Mouse (Mus musculus) ES-Bruce4 (cell line): ENCODE results near the gene Prcd. TPM values are rescaled to one million over a fixed set of nuclear protein-coding genes. Genes with fewer than 3 reads are reported as not detected.

Experiments
- H3K27ac ChIP-seq: 2 replicates; pipeline ENCODE4 v1.5.1; 2012; ENCODE audit warnings: low read length, inconsistent platforms; ENCODE audit not compliant: insufficient read depth
- H3K27me3 ChIP-seq: 2 replicates; pipeline ENCODE4 v1.6.1; 2012; ENCODE audit warnings: mild to moderate bottlenecking, low read length, inconsistent platforms; ENCODE audit not compliant: control insufficient read depth, poor library complexity, insufficient read depth, severe bottlenecking
- H3K36me3 ChIP-seq: 2 replicates; pipeline ENCODE4 v1.6.1; 2012; ENCODE audit warnings: inconsistent platforms, mild to moderate bottlenecking, low read length, moderate library complexity; ENCODE audit not compliant: control insufficient read depth, poor library complexity, insufficient read depth, severe bottlenecking
- H3K4me1 ChIP-seq: one replicate; pipeline ENCODE4 v1.8.1; 2011; ENCODE audit warnings: low read length; ENCODE audit not compliant: control insufficient read depth, insufficient read depth
- H3K4me3 ChIP-seq: 2 replicates; pipeline ENCODE4 v1.5.1; 2011; ENCODE audit warnings: low read depth, mild to moderate bottlenecking, low read length
- H3K9ac ChIP-seq: 2 replicates; pipeline ENCODE4 v1.6.1; 2012; ENCODE audit warnings: low read depth, mild to moderate bottlenecking, inconsistent platforms; ENCODE audit not compliant: poor library complexity, severe bottlenecking
- H3K9me3 ChIP-seq: replicated peaks from 2 replicates; pipeline ENCODE4 v1.6.1; 2012; ENCODE audit warnings: mild to moderate bottlenecking, low read length, inconsistent platforms; ENCODE audit not compliant: control insufficient read depth, poor library complexity, insufficient read depth, severe bottlenecking
- CTCF ChIP-seq: IDR thresholded peaks from one replicate; pipeline ENCODE4 v1.8.1; 2011; ENCODE audit warnings: low read depth, low read length
- EP300 ChIP-seq: IDR thresholded peaks from 2 replicates; pipeline ENCODE4 v1.6.1; 2011; ENCODE audit warnings: low read depth, low read length; ENCODE audit not compliant: insufficient read depth
- POLR2A ChIP-seq: IDR thresholded peaks from one replicate; pipeline ENCODE4 v1.8.1; 2011; ENCODE audit warnings: low read length; ENCODE audit not compliant: insufficient read depth
- polyA plus RNA-seq: library from polyadenylated mRNA; stranded (reverse); fragments of >200 nt; gene quantifications from 2 replicates; pipeline ENCODE4 v1.2.4, GENCODE M21; 2011; ENCODE audit warnings: low read depth; ENCODE audit not compliant: missing spikeins, insufficient read depth, insufficient read length

Gene Prcd
- polyA plus RNA-seq, 1 experiment, result not detected

GRCm38 (mm10) chr11:116646771-116647170 is 6.6 kb upstream of the Prcd start:
- no peaks in the 10 kb centered on the region for H3K27me3 ChIP-seq
- no peak overlapping the region for H3K27ac ChIP-seq
- no peaks in the 10 kb centered on the region for H3K9me3 ChIP-seq
- no peak overlapping the region for H3K4me3 ChIP-seq
- no peak overlapping the region for H3K9ac ChIP-seq
- H3K36me3 ChIP-seq, result no peaks in the 10 kb centered on the region
- TF ChIP-seq POLR2A (no peak), EP300 (no peak), CTCF (no peak)
- no peaks in the 10 kb centered on the region for H3K4me1 ChIP-seq

GRCm38 (mm10) chr11:116647340-116647991 is 5.9 kb upstream of the Prcd start:
- H3K9me3 ChIP-seq, result no peaks in the 10 kb centered on the region
- TF ChIP-seq POLR2A (no peak), CTCF (no peak), EP300 (no peak)
- no peaks in the 10 kb centered on the region for H3K27me3 ChIP-seq
- no peaks in the 10 kb centered on the region for H3K36me3 ChIP-seq
- H3K9ac ChIP-seq, result no peak overlapping the region
- no peak overlapping the region for H3K4me3 ChIP-seq
- no peaks in the 10 kb centered on the region for H3K4me1 ChIP-seq
- no peak overlapping the region for H3K27ac ChIP-seq

GRCm38 (mm10) chr11:116648213-116648921 is 5.0 kb upstream of the Prcd start:
- no peaks in the 10 kb centered on the region for H3K27me3 ChIP-seq
- H3K36me3 ChIP-seq, result no peaks in the 10 kb centered on the region
- no peak overlapping the region for H3K4me3 ChIP-seq
- no peaks in the 10 kb centered on the region for H3K4me1 ChIP-seq
- H3K9ac ChIP-seq, result no peak overlapping the region
- H3K27ac ChIP-seq, result no peak overlapping the region
- no peaks in the 10 kb centered on the region for H3K9me3 ChIP-seq
- TF ChIP-seq CTCF (no peak), POLR2A (no peak), EP300 (no peak)

- no peaks in the 10 kb centered on the region for H3K36me3 ChIP-seq
- no peak overlapping the region for H3K27ac ChIP-seq
- H3K9me3 ChIP-seq, result no peaks in the 10 kb centered on the region
- no peaks in the 10 kb centered on the region for H3K27me3 ChIP-seq
- H3K4me3 ChIP-seq, result no peak overlapping the region
- no peak overlapping the region for H3K9ac ChIP-seq
- TF ChIP-seq EP300 (no peak), POLR2A (no peak), CTCF (no peak)
- no peaks in the 10 kb centered on the region for H3K4me1 ChIP-seq
These were observed 4.4 kb upstream of the Prcd start for GRCm38 (mm10) chr11:116648976-116649375.

GRCm38 (mm10) chr11:116649711-116650337 is 3.5 kb upstream of the Prcd start:
- Histone ChIP-seq H3K4me3 (no peak overlapping the region), H3K4me1 (no peaks in the 10 kb centered on the region), H3K36me3 (no peaks in the 10 kb centered on the region), H3K27me3 (no peaks in the 10 kb centered on the region), H3K27ac (no peak overlapping the region), H3K9ac (no peak overlapping the region), H3K9me3 (no peaks in the 10 kb centered on the region)
- TF ChIP-seq EP300, result no peak
- no peak for TF ChIP-seq CTCF
- TF ChIP-seq POLR2A, result no peak

- TF ChIP-seq POLR2A (no peak), CTCF (no peak), EP300 (no peak)
- Histone ChIP-seq H3K4me1 (no peaks in the 10 kb centered on the region), H3K27ac (no peak overlapping the region), H3K36me3 (no peaks in the 10 kb centered on the region), H3K9me3 (no peaks in the 10 kb centered on the region), H3K4me3 (no peak overlapping the region), H3K27me3 (no peaks in the 10 kb centered on the region), H3K9ac (no peak overlapping the region)
These were observed 2.5 kb upstream of the Prcd start for GRCm38 (mm10) chr11:116650811-116651210.
